Mouse (Mus musculus): Measurements from ENCODE around the gene Dmap1. TPM values are rescaled to one million over a fixed set of nuclear protein-coding genes. Genes with fewer than 3 reads are reported as not detected.

The Dmap1 gene
- total RNA-seq, 4 experiments from 2014 or later = 16.2 to 18.6 (median 16.5) TPM

GRCm38 (mm10) chr4:117656961-117657360 is 25.1 kb downstream of the Dmap1 start:
- DNase-seq (ENCODE audit: low spot score in 2 of 2) = no peak

GRCm38 (mm10) chr4:117655500-117655863 is 26.6 kb downstream of the Dmap1 start:
- no peak for DNase-seq (ENCODE audit: low spot score in 2 of 2)

DNA sequence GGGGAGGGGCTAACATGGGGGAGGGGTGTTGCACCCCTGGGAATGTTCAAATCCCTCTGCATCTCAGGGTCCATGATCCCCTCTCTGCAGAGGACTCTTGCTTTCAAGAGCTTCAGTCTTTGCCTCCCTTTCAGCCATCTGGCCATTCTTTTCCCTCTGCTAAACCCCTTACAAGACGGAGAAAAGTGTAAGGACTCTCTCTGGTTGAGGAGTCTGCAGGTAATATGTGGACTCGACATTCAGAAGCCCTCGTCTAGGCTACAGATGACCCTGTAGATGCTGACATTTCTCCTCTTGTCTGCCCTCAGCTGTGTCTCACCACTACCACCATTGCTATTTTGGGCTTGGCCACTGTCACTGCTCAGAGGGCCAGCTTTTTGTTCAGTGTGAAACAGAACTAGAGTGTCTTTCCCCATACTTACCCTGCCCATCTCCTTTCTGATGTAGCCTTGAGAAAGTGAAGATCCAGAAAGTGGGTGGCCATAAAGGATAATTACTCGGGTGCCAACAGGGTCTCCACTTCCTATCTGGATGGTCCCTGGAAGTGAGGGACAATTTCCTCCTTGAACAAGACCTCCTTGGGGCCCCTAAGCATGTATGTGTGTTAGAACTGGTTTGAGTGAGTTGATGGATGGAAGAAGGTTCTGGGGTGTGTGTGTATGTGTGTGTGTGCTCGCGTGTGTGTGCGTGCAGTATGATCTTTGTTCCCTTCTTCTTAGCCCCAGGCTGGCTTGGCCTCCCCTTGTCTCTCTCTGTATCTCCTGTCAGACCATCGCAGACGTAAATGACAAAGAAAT is 27.2 kb downstream of the Dmap1 start:
- DNase-seq (ENCODE audit: low spot score in 2 of 2) = no peak

DNA sequence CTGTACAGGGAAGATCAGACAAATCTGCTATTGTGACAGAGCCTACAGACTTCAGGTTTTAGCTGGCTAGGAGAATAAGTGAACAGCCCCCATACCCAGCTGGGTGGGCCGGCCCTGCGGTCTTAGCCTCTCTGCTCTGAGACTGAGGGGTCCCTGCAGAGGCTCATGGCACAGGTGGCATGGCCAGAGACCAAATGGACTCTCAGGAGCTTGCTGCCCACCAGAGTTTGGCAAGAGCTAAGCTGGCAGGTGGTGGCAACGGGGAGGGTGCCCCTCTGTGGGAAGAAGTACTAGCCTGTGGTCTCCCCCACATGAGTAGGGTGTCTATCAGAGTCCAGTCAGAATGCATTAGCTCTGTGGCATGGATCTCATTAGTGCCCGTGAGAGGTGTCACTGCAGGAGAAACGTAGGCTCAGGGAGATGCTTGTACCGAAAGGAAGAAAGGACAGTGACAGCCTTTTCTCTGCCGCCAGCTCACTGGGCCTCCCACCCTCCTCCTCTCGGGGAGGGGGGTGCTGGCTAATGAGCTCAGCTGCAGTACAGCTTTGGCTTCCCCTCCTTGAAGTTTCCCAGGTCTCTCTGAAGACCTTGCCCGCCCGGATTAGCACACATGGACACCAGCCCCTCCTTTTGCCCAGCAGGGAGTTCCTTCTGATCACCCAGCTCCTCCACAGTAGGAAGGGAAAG is 27.9 kb downstream of the Dmap1 start:
- no peak for DNase-seq (ENCODE audit: low spot score in 2 of 2)

DNA sequence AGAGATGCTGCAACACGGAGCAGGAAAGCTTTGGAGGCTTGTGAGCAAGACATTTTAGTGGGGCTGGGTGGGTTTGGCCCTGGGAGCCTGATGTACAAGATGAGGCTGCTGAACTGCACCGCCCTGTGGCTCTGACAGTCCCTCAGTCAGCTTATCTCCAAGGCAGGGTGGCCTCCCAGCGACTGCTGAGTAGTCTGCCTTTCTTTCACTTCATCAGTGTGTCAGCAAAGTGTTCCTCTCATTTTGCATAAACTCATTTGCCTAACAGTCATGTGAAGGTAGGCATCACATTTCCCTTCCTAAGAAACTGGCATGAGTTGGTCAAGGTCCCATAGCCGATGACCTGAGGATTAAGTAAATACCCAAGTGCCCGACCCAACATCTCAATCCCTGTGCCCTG is 29.3 kb downstream of the Dmap1 start:
- DNase-seq (ENCODE audit: low spot score in 2 of 2) = no peak

- no peak for DNase-seq (ENCODE audit: low spot score in 2 of 2)
Observed at GRCm38 (mm10) chr4:117651626-117652101, 30.4 kb downstream of the Dmap1 start.

DNA sequence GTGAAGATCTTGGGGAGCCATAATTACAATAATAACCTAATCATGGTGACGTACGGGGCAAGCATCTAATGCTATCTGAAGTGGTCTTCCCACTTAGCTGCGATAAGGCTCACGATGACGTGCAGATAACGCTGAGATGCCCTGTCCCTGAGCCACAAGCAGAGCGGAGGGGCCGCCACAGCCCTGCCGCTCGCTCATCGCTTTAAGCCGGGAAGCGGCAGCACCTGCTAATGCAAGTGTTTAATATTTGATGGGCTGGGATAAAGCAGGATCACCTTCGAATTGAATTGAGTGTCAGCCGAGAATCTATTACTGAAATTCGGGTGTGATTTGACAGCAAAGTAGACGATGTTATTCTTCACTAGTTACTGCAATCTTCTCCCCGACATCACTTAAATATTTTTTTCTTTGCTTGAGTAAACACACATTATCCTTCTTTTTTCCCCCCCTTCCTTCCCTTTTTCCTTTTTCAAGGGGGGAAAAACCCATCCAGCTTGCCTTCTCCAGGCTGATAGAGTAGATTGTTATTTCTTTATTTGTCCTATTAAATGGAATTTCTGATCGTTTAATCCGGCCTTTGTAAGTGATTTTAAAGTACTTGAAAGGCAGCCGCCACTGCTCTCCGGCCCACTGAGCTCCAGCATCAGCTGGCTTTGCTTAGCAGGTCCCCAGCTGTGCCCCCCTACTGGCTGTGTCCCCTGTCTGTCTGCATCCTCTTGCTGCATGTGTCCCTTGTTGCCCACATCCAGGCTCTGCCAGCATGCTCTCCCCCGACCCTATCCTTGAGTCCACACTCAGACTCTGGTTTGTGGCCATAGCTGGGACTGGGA is 34.9 kb downstream of the Dmap1 start:
- no peak for DNase-seq (ENCODE audit: low spot score in 2 of 2)

- DNase-seq (ENCODE audit: low spot score in 2 of 2) = no peak
Observed at GRCm38 (mm10) chr4:117646496-117646895, 35.6 kb downstream of the Dmap1 start.

- DNase-seq (ENCODE audit: low spot score in 2 of 2) = no peak
Observed at GRCm38 (mm10) chr4:117645859-117646258, 36.2 kb downstream of the Dmap1 start.

GRCm38 (mm10) chr4:117645031-117645435 is 37.0 kb downstream of the Dmap1 start:
- DNase-seq (ENCODE audit: low spot score in 2 of 2) = peak in 1 of 2 experiments; percentile 14

GRCm38 (mm10) chr4:117641804-117642203 is 40.3 kb downstream of the Dmap1 start:
- no peak for DNase-seq (ENCODE audit: low spot score in 2 of 2)

DNA sequence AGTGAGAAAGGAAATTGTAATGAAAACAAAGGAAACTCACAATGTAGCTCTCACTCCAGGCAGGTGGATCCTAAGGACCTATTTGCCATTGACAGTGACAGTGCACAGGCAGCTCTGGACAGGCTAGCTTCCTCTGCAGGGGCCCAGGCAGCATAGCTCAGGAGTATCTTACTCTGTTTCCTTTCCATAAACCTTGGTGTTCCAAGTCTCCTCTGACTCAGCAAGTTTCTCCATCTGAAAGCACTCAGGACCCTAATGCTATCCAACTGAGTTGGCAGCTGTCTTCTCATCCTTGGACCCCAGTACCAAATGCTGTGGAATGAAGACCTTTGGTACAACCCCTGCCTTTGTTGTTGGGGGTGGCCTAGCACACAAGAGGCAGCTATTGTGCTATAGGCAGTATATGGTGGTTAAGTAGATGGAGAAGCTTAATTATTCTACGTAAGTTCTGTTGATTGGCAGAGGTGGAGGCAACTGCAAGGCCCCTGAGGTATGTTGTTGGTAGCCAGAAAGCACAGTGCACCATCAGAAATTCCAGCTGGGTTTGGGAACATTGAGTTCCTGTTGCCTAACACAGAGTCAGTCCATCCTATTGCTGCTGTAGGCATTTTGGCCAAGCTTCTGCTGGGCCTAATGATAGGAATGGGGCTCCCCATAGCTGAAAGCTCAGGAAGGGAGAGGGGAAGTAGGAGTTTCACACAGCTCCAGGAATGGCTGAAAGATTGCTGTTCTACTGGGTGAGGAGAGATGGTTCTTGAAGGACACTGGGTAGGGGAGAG is 41.0 kb downstream of the Dmap1 start:
- DNase-seq (ENCODE audit: low spot score in 2 of 2) = no peak

- DNase-seq (ENCODE audit: low spot score in 2 of 2) = no peak
Observed at GRCm38 (mm10) chr4:117636891-117637613, 45.0 kb downstream of the Dmap1 start.

DNA sequence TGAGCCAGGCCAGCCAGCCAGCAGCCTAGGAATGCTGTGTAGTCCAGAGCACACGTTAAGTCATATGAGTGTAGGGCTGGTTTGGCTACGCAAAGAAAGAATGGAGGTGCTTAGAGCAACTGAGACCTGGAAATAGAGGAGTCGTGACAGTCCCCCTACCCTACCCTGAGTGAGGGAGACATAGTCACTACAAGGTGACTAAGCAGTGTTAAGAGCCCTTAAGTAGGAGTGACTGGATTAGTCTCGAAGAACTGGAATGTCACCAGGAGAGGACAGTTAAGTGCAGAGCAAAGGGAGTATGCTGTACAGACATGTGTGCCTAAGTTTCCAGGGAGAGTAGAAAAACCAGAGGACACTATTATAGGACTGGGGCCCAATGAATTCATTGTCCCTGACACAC is 45.9 kb downstream of the Dmap1 start:
- no peak for DNase-seq (ENCODE audit: low spot score in 2 of 2)

GRCm38 (mm10) chr4:117634642-117635041 is 47.4 kb downstream of the Dmap1 start:
- DNase-seq (ENCODE audit: low spot score in 2 of 2) = no peak

DNA sequence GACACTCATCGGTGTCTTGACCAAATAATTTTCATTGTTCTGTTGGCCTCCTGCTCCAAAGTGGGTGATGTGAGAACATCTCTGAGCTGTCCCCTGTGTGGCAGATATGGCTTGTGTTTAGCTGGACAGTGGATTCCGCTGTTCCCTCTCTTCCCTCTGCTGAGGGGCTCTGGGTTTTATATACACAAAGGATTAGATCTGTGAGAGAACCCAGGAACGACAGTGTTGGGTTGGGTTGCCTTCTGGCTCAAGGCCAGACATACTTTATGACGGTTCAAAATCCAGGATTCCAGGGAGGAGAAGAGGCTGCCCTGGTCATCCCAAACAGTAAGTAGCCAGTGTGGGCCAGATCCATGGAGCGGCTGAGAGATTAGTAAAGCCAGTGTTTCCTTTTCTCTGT is 48.5 kb downstream of the Dmap1 start:
- no peak for DNase-seq (ENCODE audit: low spot score in 2 of 2)

GRCm38 (mm10) chr4:117630053-117630670 is 51.9 kb downstream of the Dmap1 start:
- no peak for DNase-seq (ENCODE audit: low spot score in 2 of 2)

DNA sequence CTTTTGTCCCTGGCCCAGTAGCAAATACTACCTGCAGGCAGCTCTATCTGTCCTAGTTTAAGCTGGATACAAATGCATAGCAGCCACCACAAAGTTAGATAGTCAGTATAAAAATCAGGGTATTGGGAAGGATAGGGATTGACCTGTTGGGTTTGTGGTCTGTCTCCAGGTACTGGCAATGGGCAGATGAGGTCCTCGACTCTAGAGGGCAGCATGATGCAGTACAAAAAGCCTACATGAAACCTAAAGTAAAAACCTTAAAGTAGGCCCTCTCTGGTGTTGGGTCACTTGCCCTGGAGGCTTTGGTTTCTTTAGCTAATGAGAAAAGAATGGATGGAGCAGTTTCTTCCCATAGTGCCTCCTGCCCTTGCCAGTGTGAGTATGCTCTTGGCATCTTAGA is 53.6 kb downstream of the Dmap1 start:
- DNase-seq (ENCODE audit: low spot score in 2 of 2) = no peak
